9 mouse cellular contexts compared by ENCODE assay signal in genomic region chr11:70247136-70247845, GRCm38 (mm10). TPM values are rescaled to one million over a fixed set of nuclear protein-coding genes. Genes with fewer than 3 reads are reported as not detected.
DNase-seq lines count a peak whose midpoint lies in the region; ATAC-seq and TF ChIP-seq lines count a peak whose summit lies in the region.
"Had no signal": no experiment of that assay in that cellular context is flagged by ENCODE, and none has a peak within 500 bp of the region (broad histone marks: within the 10 kb centered on the region; RNA-seq: fewer than 3 reads in every experiment).

No protein-coding gene starts in this region.

- H3K9me3 ChIP-seq in hindbrain, embryonic 11.5 days (ENCODE audit: control insufficient read depth, low read length) = no peaks in the 10 kb centered on the region
- no peaks in the 10 kb centered on the region for H3K9me3 ChIP-seq in hindbrain, embryonic 12.5 days (replicated peaks)
- H3K9me3 ChIP-seq in kidney, postnatal 0 days (replicated peaks; ENCODE audit: low read length) = no peaks in the 10 kb centered on the region
- H3K9me3 ChIP-seq: limb, embryonic 12.5 days had no signal

- no peak overlapping the region for H3K4me3 ChIP-seq in hindbrain, embryonic 11.5 days (ENCODE audit: low read depth, low read length)
- H3K4me3 ChIP-seq in hindbrain, embryonic 12.5 days = no peak overlapping the region
- no peak overlapping the region for H3K4me3 ChIP-seq in C2C12 (ENCODE audit: insufficient read depth, poor library complexity, severe bottlenecking)
- H3K4me3 ChIP-seq in kidney, postnatal 0 days (replicated peaks; ENCODE audit: low read depth, low read length) = no peak overlapping the region
- H3K4me3 ChIP-seq: limb, embryonic 12.5 days had no signal

- H3K4me2 ChIP-seq in hindbrain, embryonic 11.5 days (replicated peaks; ENCODE audit: low read depth, low read length) = no peak overlapping the region
- H3K4me2 ChIP-seq in hindbrain, embryonic 12.5 days (replicated peaks) = no peak overlapping the region
- H3K4me2 ChIP-seq in kidney, postnatal 0 days (ENCODE audit: low read length) = no peak overlapping the region
- H3K4me2 ChIP-seq: limb, embryonic 12.5 days had no signal

- no peak for ATAC-seq in hindbrain, embryonic 11.5 days (ENCODE audit: low FRiP score)
- no peak for ATAC-seq in hindbrain, embryonic 12.5 days (ENCODE audit: low FRiP score)
- no peak for ATAC-seq in kidney, postnatal 0 days (replicated peaks; ENCODE audit: low FRiP score, low read depth)
- peak; percentile 84 for ATAC-seq in megakaryocyte progenitor cell, adult 5-6 weeks (replicated peaks; ENCODE audit: poor library complexity)

- H3ac ChIP-seq in C2C12 (ENCODE audit: control insufficient read depth, insufficient read length, low read depth) = no peak overlapping the region

- H3K27me3 ChIP-seq in hindbrain, embryonic 11.5 days (ENCODE audit: control insufficient read depth, insufficient read depth, low read length) = peaks cover 2% of the 10 kb centered on the region
- H3K27me3 ChIP-seq in hindbrain, embryonic 12.5 days = peaks cover 39% of the 10 kb centered on the region
- H3K27me3 ChIP-seq in C2C12 (ENCODE audit: control insufficient read depth, insufficient read depth, insufficient read length) = peaks cover 30% of the 10 kb centered on the region
- no peaks in the 10 kb centered on the region for H3K27me3 ChIP-seq in kidney, postnatal 0 days (ENCODE audit: insufficient read depth, low read length)

- TF ChIP-seq CTCF in C2C12 (IDR thresholded peaks at IDR 0.05; ENCODE audit: control insufficient read depth, insufficient read depth, insufficient read length) = peak; percentile 6
- peak; percentile 95 for TF ChIP-seq CTCF in kidney, postnatal 0 days (IDR thresholded peaks at IDR 0.05; ENCODE audit: low read depth)

- H3K36me3 ChIP-seq in hindbrain, embryonic 11.5 days (ENCODE audit: control insufficient read depth, insufficient read depth, low read length) = no peaks in the 10 kb centered on the region
- H3K36me3 ChIP-seq in hindbrain, embryonic 12.5 days = no peaks in the 10 kb centered on the region
- H3K36me3 ChIP-seq in C2C12 (ENCODE audit: control insufficient read depth, insufficient read depth) = no peaks in the 10 kb centered on the region
- no peaks in the 10 kb centered on the region for H3K36me3 ChIP-seq in kidney, postnatal 0 days (ENCODE audit: insufficient read depth, low read length)
- H3K36me3 ChIP-seq: limb, embryonic 12.5 days had no signal

- H3K9ac ChIP-seq in hindbrain, embryonic 11.5 days (ENCODE audit: low read depth, low read length) = no peak overlapping the region
- no peak overlapping the region for H3K9ac ChIP-seq in hindbrain, embryonic 12.5 days
- no peak overlapping the region for H3K9ac ChIP-seq in kidney, postnatal 0 days (ENCODE audit: low read depth, low read length)
- H3K9ac ChIP-seq: limb, embryonic 12.5 days had no signal

- WGBS in hindbrain, embryonic 11.5 days = 47% methylated on average over 9 of the region's 9 CpGs
- 51% methylated on average over 9 of the region's 9 CpGs for WGBS in hindbrain, embryonic 12.5 days
- WGBS in kidney, postnatal 0 days = 49% methylated on average over 9 of the region's 9 CpGs

- H3K27ac ChIP-seq in hindbrain, embryonic 11.5 days (ENCODE audit: low read depth, low read length) = no peak overlapping the region
- no peak overlapping the region for H3K27ac ChIP-seq in hindbrain, embryonic 12.5 days
- H3K27ac ChIP-seq in kidney, postnatal 0 days = no peak overlapping the region
- H3K27ac ChIP-seq: limb, embryonic 12.5 days had no signal

- H3K4me1 ChIP-seq in hindbrain, embryonic 11.5 days (replicated peaks; ENCODE audit: control insufficient read depth, insufficient read depth, low read length) = no peaks in the 10 kb centered on the region
- H3K4me1 ChIP-seq in hindbrain, embryonic 12.5 days = no peaks in the 10 kb centered on the region
- no peaks in the 10 kb centered on the region for H3K4me1 ChIP-seq in kidney, postnatal 0 days (replicated peaks; ENCODE audit: insufficient read depth, low read length)
- H3K4me1 ChIP-seq: limb, embryonic 12.5 days had no signal

- H3K79me2 ChIP-seq in C2C12 (ENCODE audit: control insufficient read depth, insufficient read depth) = no peaks in the 10 kb centered on the region

- peak; percentile 82 for DNase-seq in hindbrain, embryonic 11.5 days (ENCODE audit: low spot score)
- DNase-seq in Muller cell, postnatal 12 days (ENCODE audit: inconsistent ontology term) = peak; percentile 36
- DNase-seq in cerebellum, postnatal 10 days = peak; percentile 89 to 92
- DNase-seq in kidney, postnatal 0 days (ENCODE audit: low spot score) = peak; percentile 72
- peak; percentile 88 for DNase-seq in thymus, postnatal 4 days

- H3K79me3 ChIP-seq in C2C12 (ENCODE audit: low read depth) = no peaks in the 10 kb centered on the region

TF ChIP-seq in C2C12, 6 proteins besides CTCF, POLR2A, EP300 and RAD21:
- TF ChIP-seq MYOG (IDR thresholded peaks at IDR 0.05; ENCODE audit: control insufficient read depth, extremely low read depth, insufficient read length) (no peak), CEBPB (IDR thresholded peaks at IDR 0.05; ENCODE audit: low read depth) (no peak)

RNA-seq across cellular contexts. Expression of gene Rnasek, which starts 7.6 kb away (rescaled TPM):
- 146 and 147 TPM in 2 replicates for polyA plus RNA-seq in hindbrain, embryonic 11.5 days (2014; fragmentation: Nextera tagmentation; extraction: Ambion mirVana)
- 195 and 200 TPM in 2 replicates for polyA plus RNA-seq in hindbrain, embryonic 12.5 days (2016; fragmentation: Nextera tagmentation; extraction: Ambion mirVana)
- polyA plus RNA-seq in C2C12 (2012; fragmentation: generic; extraction: Trizol) = 300 TPM
- polyA plus RNA-seq in kidney, postnatal 0 days (2015; fragmentation: Nextera tagmentation; extraction: Ambion mirVana) = 455 and 492 TPM in 2 replicates
- 134 and 151 TPM in 2 replicates for total RNA-seq in megakaryocyte progenitor cell, adult 5-6 weeks (2015)
- 19.3 and 29.4 TPM in 2 replicates for total RNA-seq in megakaryocyte progenitor cell, adult 5-6 weeks (2017)

RNA-seq across cellular contexts. Expression of gene Gm21988, which starts 7.7 kb away (rescaled TPM):
- 10.2 and 11.6 TPM in 2 replicates for polyA plus RNA-seq in hindbrain, embryonic 11.5 days (2014; fragmentation: Nextera tagmentation; extraction: Ambion mirVana)
- polyA plus RNA-seq in hindbrain, embryonic 12.5 days (2016; fragmentation: Nextera tagmentation; extraction: Ambion mirVana) = 11.3 and 14.6 TPM in 2 replicates
- 10.8 TPM for polyA plus RNA-seq in C2C12 (2012; fragmentation: generic; extraction: Trizol)
- 15.6 and 15.9 TPM in 2 replicates for polyA plus RNA-seq in kidney, postnatal 0 days (2015; fragmentation: Nextera tagmentation; extraction: Ambion mirVana)
- 3.4 and 4.1 TPM in 2 replicates for total RNA-seq in megakaryocyte progenitor cell, adult 5-6 weeks (2015)
- 0.10 and 2.4 TPM in 2 replicates for total RNA-seq in megakaryocyte progenitor cell, adult 5-6 weeks (2017)

RNA-seq across cellular contexts. Expression of gene Alox12, which starts 7.9 kb away (rescaled TPM):
- 3.5 and 3.7 TPM in 2 replicates for polyA plus RNA-seq in hindbrain, embryonic 11.5 days (2014; fragmentation: Nextera tagmentation; extraction: Ambion mirVana)
- 2.2 and 3.3 TPM in 2 replicates for polyA plus RNA-seq in hindbrain, embryonic 12.5 days (2016; fragmentation: Nextera tagmentation; extraction: Ambion mirVana)
- 0.47 TPM for polyA plus RNA-seq in C2C12 (2012; fragmentation: generic; extraction: Trizol)
- 3.8 and 4.0 TPM in 2 replicates for polyA plus RNA-seq in kidney, postnatal 0 days (2015; fragmentation: Nextera tagmentation; extraction: Ambion mirVana)
- 0.27 TPM in 1 of 2 replicates, not detected in the other for total RNA-seq in megakaryocyte progenitor cell, adult 5-6 weeks (2015)
- not detected in 2 replicates for total RNA-seq in megakaryocyte progenitor cell, adult 5-6 weeks (2017)

RNA-seq across cellular contexts. Expression of gene 0610010K14Rik, which starts 9.6 kb away (rescaled TPM):
- polyA plus RNA-seq in hindbrain, embryonic 11.5 days (2014; fragmentation: Nextera tagmentation; extraction: Ambion mirVana) = 229 and 230 TPM in 2 replicates
- polyA plus RNA-seq in hindbrain, embryonic 12.5 days (2016; fragmentation: Nextera tagmentation; extraction: Ambion mirVana) = 197 and 210 TPM in 2 replicates
- polyA plus RNA-seq in C2C12 (2012; fragmentation: generic; extraction: Trizol) = 91.7 TPM
- polyA plus RNA-seq in kidney, postnatal 0 days (2015; fragmentation: Nextera tagmentation; extraction: Ambion mirVana) = 147 and 150 TPM in 2 replicates
- total RNA-seq in megakaryocyte progenitor cell, adult 5-6 weeks (2015) = 73.4 and 77.3 TPM in 2 replicates
- total RNA-seq in megakaryocyte progenitor cell, adult 5-6 weeks (2017) = 24.4 and 31.2 TPM in 2 replicates

RNA-seq across cellular contexts. Expression of gene Bcl6b, which starts 17.7 kb away (rescaled TPM):
- polyA plus RNA-seq in hindbrain, embryonic 11.5 days (2014; fragmentation: Nextera tagmentation; extraction: Ambion mirVana) = 5.0 and 5.9 TPM in 2 replicates
- polyA plus RNA-seq in hindbrain, embryonic 12.5 days (2016; fragmentation: Nextera tagmentation; extraction: Ambion mirVana) = 5.4 and 8.3 TPM in 2 replicates
- 9.3 TPM for polyA plus RNA-seq in C2C12 (2012; fragmentation: generic; extraction: Trizol)
- 22.0 TPM in 2 replicates for polyA plus RNA-seq in kidney, postnatal 0 days (2015; fragmentation: Nextera tagmentation; extraction: Ambion mirVana)
- total RNA-seq in megakaryocyte progenitor cell, adult 5-6 weeks (2015) = 0.17 TPM in 1 of 2 replicates, not detected in the other
- not detected in 2 replicates for total RNA-seq in megakaryocyte progenitor cell, adult 5-6 weeks (2017)

Comparison
In these comparisons a context has a peak if more than half of its experiments do, and no peak if none do; other contexts are left out.
1. DNase-seq: peak in every context shown above with its lines; median percentile 90 in cerebellum, postnatal 10 days; 88 in thymus, postnatal 4 days; 82 in hindbrain, embryonic 11.5 days; 72 in kidney, postnatal 0 days; 36 in Muller cell, postnatal 12 days.